Mouse (Mus musculus): ENCODE data around the gene Gm28042. TPM values are rescaled to one million over a fixed set of nuclear protein-coding genes. Genes with fewer than 3 reads are reported as not detected.

The Gm28042 gene
- total RNA-seq, 2 experiments from 2014 or later: 0.15 to 0.80 TPM

DNA sequence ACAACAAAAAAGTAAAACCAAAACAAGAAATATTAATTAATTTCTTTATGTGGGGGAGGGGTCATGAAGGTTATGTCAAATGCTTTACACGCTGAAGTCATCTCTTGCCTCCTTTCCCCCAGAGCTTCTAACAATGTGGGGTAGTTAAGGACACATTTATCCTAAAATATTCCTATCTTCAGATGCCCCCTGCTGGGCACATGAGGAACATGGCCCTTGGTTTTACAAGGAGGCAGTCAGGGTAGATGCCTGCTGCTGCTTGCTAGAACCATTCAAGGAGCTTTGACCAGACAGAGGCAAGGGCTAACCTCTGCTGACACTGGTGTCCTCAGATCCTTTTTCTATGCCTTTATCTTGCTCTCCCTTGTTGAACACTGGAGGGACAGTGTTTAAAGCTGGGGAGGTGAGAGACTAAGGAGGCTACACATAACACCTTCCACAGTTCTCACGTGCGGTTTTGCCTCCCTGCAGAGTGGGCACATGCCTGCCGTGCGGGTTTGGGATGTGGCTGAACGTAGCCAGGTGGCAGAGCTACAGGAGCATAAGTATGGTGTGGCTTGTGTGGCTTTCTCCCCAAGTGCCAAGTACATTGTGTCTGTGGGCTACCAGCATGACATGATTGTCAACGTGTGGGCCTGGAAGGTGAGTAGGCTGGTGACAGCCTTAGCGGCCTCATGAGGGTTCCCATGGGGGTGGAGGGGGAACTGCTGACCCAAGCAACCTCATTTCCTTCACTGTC lies 15.7 kb upstream of the Gm28042 start:
- ATAC-seq (ENCODE audit: poor library complexity, severe bottlenecking): peak; percentile 60; the same call in 1 of the 2 replicates

DNA sequence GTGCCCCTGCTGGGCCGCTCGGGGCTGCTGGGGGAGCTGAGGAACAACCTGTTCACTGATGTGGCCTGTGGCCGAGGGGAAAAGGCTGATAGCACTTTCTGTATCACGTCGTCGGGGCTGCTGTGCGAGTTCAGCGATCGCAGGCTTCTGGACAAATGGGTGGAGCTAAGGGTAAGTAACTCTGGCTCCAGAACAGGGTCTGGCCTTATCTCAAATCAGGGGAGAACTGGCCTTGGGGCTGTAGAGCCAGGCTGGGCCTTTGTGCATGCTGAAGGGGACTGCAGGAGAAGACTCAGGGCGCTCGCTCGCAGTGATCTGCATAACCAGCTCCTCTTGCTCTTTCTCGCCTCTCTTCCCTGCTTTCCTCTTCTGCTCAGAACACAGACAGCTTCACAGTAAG lies 14.4 kb upstream of the Gm28042 start:
- ATAC-seq (ENCODE audit: poor library complexity, severe bottlenecking): no peak

- ATAC-seq (ENCODE audit: poor library complexity, severe bottlenecking): no peak
These were observed 13.3 kb upstream of the Gm28042 start for GRCm38 (mm10) chr2:120013831-120014486.

DNA sequence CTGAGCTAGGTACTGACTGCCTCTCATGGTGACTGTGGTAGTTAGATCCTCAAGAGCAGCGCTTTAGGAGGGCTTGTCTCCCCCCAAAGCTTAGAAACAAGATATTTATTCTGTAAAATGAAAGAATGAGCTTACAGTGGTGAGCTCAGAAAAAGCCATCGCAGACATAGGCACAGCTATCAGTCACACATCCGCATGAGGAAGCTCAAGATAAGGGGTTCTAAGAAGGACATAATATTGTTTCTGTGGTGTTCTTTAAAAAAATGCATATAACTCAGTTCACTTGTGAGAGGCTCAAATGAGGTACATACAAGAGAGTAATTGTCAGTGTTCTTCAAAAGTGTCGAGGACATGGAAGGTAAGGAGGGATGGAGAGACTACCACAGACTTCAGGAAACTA lies 11.4 kb upstream of the Gm28042 start:
- no peak for ATAC-seq (ENCODE audit: poor library complexity, severe bottlenecking)

DNA sequence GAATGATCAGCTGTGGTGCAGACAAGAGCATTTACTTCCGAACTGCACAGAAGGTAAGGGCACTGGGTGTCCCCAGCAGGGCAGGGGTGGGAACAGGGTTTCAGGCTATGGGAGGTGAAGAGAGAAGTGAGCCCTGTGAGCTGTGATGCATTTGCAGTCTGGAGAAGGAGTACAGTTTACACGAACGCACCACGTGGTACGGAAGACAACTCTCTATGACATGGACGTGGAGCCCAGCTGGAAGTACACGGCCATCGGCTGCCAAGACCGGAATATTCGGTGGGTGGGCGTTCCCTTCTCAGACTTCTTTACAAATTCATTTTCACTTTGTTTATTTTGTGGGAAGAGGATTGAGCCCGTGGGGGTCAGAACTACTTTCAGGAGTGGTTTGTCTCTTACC lies 9.7 kb upstream of the Gm28042 start:
- ATAC-seq (ENCODE audit: poor library complexity, severe bottlenecking): no peak

DNA sequence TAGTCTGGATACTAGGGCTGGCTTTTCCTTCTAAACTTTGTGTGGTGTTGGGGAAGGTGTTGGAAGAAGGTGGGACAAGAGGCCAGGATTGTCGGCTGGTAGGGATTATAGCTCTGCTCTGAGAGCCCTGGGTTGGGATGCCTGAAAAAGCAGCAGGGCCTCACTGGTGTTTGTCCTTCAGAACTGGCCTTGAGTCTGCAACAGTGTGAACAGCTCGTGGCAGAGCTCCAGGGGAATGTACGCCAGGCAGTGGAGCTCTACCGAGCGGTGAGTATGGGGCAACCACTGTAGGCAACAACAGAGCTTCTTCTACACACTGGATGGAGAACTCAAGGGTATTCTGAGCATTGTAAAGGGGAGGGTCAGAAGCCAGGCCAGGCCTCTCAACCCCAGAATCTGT lies 3.0 kb upstream of the Gm28042 start:
- ATAC-seq (ENCODE audit: poor library complexity, severe bottlenecking): no peak

- no peak for ATAC-seq (ENCODE audit: poor library complexity, severe bottlenecking)
These were observed 648 bp downstream of the Gm28042 start for GRCm38 (mm10) chr2:120027950-120028331.

DNA sequence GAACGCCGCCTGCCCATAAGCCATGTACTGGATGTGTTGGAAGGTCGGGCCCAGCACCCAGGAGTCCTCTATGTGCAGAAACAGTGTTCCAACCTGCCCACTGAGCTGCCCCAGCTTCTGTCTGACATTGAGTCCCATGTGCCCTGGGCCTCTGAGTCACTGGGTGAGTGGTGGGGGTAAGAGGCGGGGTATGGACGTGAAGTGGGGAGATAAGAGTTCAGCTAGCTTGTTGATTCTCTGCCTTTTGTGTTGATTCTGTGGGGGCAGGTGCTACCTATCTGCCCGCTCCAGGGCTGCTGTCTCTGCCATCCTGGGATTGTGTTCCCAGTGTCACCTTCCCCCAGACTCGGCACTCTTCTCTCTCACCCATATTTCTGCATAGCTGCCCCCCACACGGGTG lies 3.1 kb downstream of the Gm28042 start:
- ATAC-seq (ENCODE audit: poor library complexity, severe bottlenecking): no peak

DNA sequence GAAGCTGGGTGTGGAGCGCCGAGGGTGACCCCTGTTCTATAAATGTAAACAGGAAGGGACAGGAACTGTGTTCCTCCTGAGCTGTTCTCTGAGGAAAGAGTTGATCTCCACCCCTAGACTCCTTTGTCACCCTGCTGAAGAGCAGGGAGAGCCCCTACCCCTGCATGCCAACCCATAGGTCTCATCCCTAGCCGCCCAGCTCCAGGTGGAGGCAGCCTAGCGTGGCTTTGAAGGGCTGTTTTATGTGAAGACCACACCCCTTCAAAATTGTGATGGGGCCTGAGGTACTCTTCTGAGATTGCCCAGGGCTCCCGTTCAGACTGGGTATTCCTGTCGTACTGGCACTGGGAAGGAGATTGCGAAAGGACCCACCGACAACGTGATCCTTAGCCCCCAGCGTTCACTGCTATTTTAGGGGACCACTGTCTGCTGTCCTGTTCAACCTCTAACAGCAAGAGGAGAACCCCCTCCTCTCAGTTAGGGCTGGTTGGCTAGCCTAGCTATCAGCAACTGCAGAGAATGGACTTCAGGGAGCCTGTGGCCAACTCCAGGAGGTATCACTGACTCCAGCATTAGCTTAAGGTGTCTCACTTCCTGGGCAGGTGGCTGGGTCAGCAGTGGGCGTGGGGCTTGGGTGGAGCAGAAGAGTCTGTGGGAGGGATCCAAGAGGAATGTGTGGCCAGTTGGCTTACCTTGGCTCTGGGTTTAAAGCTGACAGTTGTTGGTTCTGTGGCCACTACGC lies 5.6 kb downstream of the Gm28042 start, which contains the start of gene Pla2g4b:
Gene Pla2g4b, plus strand, starts transcription at position 692 of the 742 bp plus-strand sequence.
- ATAC-seq (ENCODE audit: poor library complexity, severe bottlenecking): no peak

DNA sequence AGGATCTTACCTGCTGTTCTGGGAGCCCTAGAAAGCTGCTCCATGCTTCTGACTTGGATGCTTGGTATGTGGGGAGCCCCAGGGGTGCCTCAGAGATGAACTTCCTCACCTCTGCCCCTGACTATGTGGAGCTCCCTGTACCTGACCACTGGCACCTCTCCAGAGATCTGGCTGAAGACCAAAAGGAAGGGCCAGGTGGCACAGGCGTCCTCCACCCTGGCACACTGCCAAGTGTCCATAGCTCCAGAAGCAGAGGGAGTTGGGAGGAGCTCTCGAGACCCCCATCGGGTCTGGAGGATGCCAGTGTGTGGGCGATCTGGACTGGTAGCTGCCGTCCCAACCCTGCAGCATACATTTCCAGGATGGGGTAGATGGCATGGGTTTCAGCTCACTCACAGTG lies 6.4 kb downstream of the Gm28042 start:
- no peak for ATAC-seq (ENCODE audit: poor library complexity, severe bottlenecking)

DNA sequence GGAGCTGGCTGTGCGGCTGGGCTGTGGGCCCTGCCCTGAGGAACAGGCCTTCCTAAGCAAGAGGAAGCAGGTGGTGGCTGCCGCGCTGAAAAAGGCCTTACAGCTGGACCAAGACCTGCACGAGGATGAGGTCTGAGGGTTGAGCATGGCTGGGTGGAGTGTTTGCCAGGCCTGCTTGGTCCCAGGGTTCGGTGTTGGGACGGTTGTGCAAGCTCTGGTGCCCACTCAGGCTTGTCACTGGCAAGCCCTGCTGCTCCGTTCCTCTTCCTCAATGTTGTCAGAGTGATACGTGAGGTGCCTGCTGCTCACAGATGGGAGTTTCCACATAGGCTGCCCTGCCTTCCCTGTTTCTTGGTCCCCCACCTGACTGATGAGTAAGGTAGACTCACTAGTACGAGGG lies 10.5 kb downstream of the Gm28042 start:
- ATAC-seq (ENCODE audit: poor library complexity, severe bottlenecking): peak; percentile 70

- no peak for ATAC-seq (ENCODE audit: poor library complexity, severe bottlenecking)
These were observed 13.7 kb downstream of the Gm28042 start for GRCm38 (mm10) chr2:120040991-120041390.

DNA sequence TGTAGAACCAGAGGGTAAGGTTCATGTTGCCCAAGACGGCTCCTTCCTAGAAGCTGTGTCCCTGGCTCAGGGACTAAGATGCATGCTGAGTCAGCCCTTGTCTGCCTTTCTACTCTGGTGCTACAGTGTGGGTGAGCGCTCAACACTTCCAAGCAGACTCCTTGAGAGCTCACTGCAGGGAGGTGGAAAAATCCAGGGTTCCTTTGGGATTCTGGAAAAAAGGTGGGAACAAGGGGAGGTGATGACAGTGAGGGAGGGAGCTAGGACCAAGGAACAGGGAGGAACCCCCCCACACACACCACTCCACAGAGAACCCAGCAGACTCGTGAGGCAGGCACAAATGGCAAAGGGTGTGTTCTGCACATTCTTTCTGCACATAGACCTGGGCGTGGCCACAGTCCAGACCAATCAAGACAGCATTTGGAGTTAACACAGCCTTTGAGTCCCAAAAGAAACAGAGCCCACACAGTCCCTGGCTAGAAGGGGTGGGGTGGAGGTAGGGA lies 16.9 kb downstream of the Gm28042 start:
- ATAC-seq (ENCODE audit: poor library complexity, severe bottlenecking): no peak

- ATAC-seq (ENCODE audit: poor library complexity, severe bottlenecking): no peak
These were observed 17.4 kb downstream of the Gm28042 start for GRCm38 (mm10) chr2:120044676-120045075.

- ATAC-seq (ENCODE audit: poor library complexity, severe bottlenecking): no peak
These were observed 19.4 kb downstream of the Gm28042 start for GRCm38 (mm10) chr2:120046486-120047310.

DNA sequence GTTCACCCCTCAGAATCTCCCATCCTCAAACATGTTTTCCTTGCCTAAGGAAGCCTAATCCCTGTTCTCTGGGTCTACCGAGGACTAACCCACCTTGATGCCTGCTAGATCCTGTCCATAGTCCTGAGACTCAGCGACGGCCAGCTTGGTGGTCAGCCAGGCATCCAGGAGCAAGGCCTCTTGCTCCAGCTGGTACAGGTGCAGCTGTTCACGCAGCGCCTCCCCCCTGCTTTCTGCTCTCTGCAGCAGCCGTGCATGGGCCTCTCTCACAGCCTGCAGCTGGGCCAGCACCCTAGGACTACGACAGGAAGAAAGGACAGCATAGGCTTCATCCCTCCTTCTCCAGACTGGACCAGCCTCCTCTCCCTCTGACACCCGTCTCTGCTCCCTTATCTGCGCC lies 20.9 kb downstream of the Gm28042 start:
- ATAC-seq (ENCODE audit: poor library complexity, severe bottlenecking): no peak

- ATAC-seq (ENCODE audit: poor library complexity, severe bottlenecking): no peak
These were observed 22.5 kb downstream of the Gm28042 start for GRCm38 (mm10) chr2:120049632-120050274.

- no peak for ATAC-seq (ENCODE audit: poor library complexity, severe bottlenecking)
These were observed 24.1 kb downstream of the Gm28042 start for GRCm38 (mm10) chr2:120051405-120051804.

- ATAC-seq (ENCODE audit: poor library complexity, severe bottlenecking): no peak
These were observed 27.7 kb downstream of the Gm28042 start for GRCm38 (mm10) chr2:120054771-120055552.

All from megakaryocyte, adult 5-6 weeks (primary cell).